Mouse (Mus musculus) G1E (cell line): Measurements from ENCODE around the gene Cyfip1.

ENCODE experiments used
- CTCF ChIP-seq: IDR thresholded peaks from 2 replicates; pipeline ENCODE4 v1.5.1; 2012; ENCODE audit warnings: low read depth, low read length, inconsistent platforms, mixed read lengths
- GATA1 ChIP-seq: IDR thresholded peaks from 2 replicates; pipeline ENCODE4 v1.6.1; 2012; ENCODE audit warnings: borderline replicate concordance, low read length, inconsistent platforms, mixed read lengths
- POLR2AphosphoS5 ChIP-seq: IDR thresholded peaks from 2 replicates; pipeline ENCODE4 v1.6.1; 2012; ENCODE audit warnings: low read depth, low read length, inconsistent platforms; ENCODE audit not compliant: insufficient replicate concordance

DNA sequence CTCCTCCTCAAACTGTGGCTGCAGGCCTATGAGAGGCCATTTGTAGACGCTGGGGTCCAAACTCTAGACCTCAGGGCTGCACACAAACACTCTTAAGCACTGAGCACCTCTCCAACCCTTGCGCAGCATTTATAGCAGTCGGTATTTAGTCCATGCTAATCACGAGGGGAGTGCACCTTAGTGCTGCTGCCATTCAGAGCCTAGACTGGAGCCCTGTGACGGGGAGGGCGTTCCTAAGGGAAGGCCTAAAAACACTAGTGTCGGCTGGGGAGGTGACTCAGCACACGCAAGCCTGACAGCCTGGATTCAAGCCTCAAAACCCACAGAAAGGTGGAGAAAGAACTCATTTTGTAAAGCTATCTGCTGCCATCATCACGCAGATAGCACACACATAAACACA lies 14.0 kb upstream of the Cyfip1 start:
- TF ChIP-seq CTCF = no peak
- no peak for TF ChIP-seq GATA1
- no peak for TF ChIP-seq POLR2AphosphoS5
